Mouse (Mus musculus): ENCODE results near the gene Ddit4.

DNA sequence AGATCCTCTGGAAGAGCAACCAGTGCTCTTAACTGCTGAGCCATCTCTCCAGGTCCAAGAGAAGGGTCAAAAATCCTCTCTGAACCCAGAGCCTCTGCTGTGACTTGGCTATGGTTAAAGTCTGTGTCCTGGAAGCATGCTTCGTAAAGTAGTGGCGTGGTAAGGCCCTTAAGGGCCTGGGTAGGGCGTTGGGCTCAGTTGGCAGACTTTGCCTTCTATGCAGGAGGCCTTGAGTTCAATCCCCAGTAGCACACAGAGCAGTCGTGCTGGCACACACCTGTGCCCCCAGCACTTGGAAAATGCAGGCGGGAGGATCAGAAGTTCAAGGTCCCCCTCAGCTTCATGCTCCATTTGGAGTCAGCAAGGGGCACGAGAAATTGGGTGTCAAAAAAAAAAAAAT is 21.4 kb upstream of the Ddit4 start:
- TF ChIP-seq POLR2A (IDR thresholded peaks at IDR 0.05; ENCODE audit: borderline replicate concordance, insufficient read depth, low read length) (no peak), CTCF (IDR thresholded peaks at IDR 0.05; ENCODE audit: borderline replicate concordance, insufficient read depth, low read depth, low read length) (no peak)
